Mouse (Mus musculus): ENCODE data around the gene Med18. TPM values are rescaled to one million over a fixed set of nuclear protein-coding genes. Genes with fewer than 3 reads are reported as not detected.
"Not testable (repeated sequence)": the region's sequence is repeated elsewhere in the genome, so short reads cannot be mapped to it uniquely, and the experiment has no call there.

The Med18 gene
- total RNA-seq, 2 experiments from 2014 or later = 5.1 to 6.5 TPM

GRCm38 (mm10) chr4:132421556-132421922 lies 42.2 kb downstream of the Med18 start:
- no peak for DNase-seq

GRCm38 (mm10) chr4:132420471-132420870 lies 43.2 kb downstream of the Med18 start:
- no peak for DNase-seq

GRCm38 (mm10) chr4:132415966-132416365 lies 47.8 kb downstream of the Med18 start:
- DNase-seq = no peak

- not testable (repeated sequence) for DNase-seq
These were observed 50.5 kb downstream of the Med18 start for GRCm38 (mm10) chr4:132413257-132413656.

GRCm38 (mm10) chr4:132411322-132412094 lies 52.2 kb downstream of the Med18 start:
- no peak for DNase-seq

- no peak for DNase-seq
These were observed 54.0 kb downstream of the Med18 start for GRCm38 (mm10) chr4:132409587-132410229.

Other genes starting within 250 kb of the Med18 start
- 10 to 100 TPM; 11.2 to 12.3 TPM for gene Gmeb1, start 202.3 kb downstream of the Med18 start, total RNA-seq (2021)
- 10 to 100 TPM; 22.9 to 25.7 TPM for gene Taf12, start 189.5 kb downstream of the Med18 start, total RNA-seq (2021)
- gene Rab42, start 160.5 kb downstream of the Med18 start, total RNA-seq (2021) = under 1 TPM; 0.72 to 0.87 TPM
- gene Trnau1ap, start 134.4 kb downstream of the Med18 start, total RNA-seq (2021) = 10 to 100 TPM; 16.1 to 21.2 TPM
- 10 to 100 TPM; 13.4 to 18.6 TPM for gene Rcc1, start 110.3 kb downstream of the Med18 start, total RNA-seq (2021)
- 10 to 100 TPM; 16.3 to 18.4 TPM for gene Phactr4, start 41.4 kb downstream of the Med18 start, total RNA-seq (2021)
- gene Sesn2, start 46.6 kb upstream of the Med18 start, total RNA-seq (2021) = 1 to 10 TPM; 2.2 to 2.6 TPM
- 100 to 1,000 TPM; 115 to 139 TPM for gene Atpif1, start 69.7 kb upstream of the Med18 start, total RNA-seq (2021)
- 10 to 100 TPM; 70.0 to 74.9 TPM for gene Dnajc8, start 71.6 kb upstream of the Med18 start, total RNA-seq (2021)
- gene Ptafr, start 100.1 kb upstream of the Med18 start, total RNA-seq (2021) = 1 to 10 TPM; 2.0 to 2.8 TPM
- 10 to 100 TPM; 13.5 to 16.8 TPM for gene Eya3, start 175.1 kb upstream of the Med18 start, total RNA-seq (2021)